Mouse (Mus musculus) forelimb bud, embryonic 11.5 days (tissue): Measurements from ENCODE around the gene Hoxb3.
A peak's percentile ranks its signal among the peaks of the same experiment; 100 is the strongest.

Source experiments
- DNase-seq: peaks from one replicate; pipeline ENCODE4 v3.0.0-alpha.2; 2012; ENCODE audit warnings: low read depth, low spot score

The Hoxb3 gene

DNA sequence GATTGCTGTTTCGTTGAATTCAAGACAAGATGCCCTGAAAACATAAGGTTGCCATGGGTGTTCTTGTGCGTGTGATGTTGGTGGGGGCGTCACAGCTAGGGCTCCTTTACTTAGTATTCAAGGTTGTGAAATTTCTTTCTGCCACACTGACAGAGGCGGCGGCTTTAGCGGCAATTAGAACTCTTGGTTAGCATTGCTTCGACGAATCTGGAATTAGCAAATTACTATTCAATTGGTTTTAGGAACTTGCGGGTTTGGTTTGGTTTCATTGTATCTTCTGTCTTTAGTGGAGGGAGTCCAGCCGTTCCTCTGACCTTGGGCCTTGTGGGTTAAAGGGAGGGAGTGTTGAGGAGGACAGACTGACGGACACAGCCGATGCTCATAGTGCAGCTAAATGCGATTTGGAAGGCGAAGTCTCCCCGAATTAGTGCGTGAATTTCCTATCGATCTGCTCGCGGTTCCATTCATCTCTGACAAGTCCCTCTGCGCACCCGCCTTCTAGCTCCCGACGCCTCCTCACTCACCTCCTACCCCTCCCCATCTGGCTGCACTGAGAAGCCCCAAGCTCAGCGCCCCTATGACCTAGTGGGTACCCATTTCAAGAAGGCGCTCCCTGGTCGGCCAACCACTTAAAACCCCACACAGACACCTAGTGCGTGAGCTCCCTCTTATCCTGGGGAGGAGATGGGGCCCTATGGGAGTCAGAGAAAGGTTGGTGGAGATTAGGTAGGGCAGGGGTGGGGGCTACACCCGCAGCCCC, 5.3 kb upstream of the Hoxb3 start, which contains the start of gene Hoxb4:
Gene Hoxb4, plus strand, starts transcription at position 660 of the 760 bp plus-strand sequence.
- no peak for DNase-seq

- DNase-seq, result peak; percentile 81
These were observed 4.6 kb upstream of the Hoxb3 start for GRCm38 (mm10) chr11:96318368-96319070.

- peak; percentile 86 for DNase-seq
These were observed 3.8 kb upstream of the Hoxb3 start for GRCm38 (mm10) chr11:96319071-96319902.

- no peak for DNase-seq
These were observed 3.2 kb upstream of the Hoxb3 start for GRCm38 (mm10) chr11:96319910-96320309.

DNA sequence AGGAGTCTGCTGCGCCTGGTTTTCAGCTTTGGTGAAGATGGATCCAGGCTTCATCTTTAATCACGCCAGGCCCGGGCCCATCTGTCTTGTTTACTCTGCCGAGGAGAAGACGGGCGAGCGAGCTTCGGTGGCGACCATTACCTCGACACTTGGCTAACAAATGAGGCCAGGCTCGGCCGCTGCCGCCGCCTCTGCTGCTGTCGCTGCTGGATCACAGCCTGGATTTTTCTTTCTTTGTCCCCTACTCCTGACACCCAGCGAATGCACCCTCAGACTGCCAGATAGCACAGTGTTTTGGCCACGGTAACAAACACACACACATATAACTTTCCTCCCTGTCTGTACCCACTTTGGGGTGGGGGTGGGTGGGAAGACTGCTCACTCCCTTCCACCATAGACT, 2.4 kb upstream of the Hoxb3 start:
- no peak for DNase-seq

GRCm38 (mm10) chr11:96321846-96322245, 1.3 kb upstream of the Hoxb3 start:
- no peak for DNase-seq

- DNase-seq, result no peak
These were observed 388 bp upstream of the Hoxb3 start for GRCm38 (mm10) chr11:96322738-96323137.

DNA sequence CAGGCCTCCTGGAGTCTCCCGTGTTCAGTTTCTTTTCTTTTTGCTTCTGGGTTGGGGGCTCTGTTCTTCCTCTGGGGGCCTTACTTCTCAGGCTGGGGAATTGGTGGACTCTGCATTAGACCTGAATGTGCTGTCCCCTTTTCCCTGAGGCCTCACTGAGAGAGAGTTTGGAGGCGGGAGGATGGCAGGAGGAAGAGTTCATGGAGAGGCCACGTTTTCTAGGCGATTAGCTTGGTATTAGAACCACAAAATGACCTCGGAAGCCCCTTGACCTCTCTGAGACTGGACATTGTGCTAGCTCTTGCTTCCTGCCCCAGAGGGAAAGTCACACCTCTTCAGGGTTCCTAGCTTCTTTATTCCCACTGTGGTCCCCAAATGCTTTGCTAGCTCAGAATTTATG, 999 bp downstream of the Hoxb3 start:
- DNase-seq, result no peak

DNA sequence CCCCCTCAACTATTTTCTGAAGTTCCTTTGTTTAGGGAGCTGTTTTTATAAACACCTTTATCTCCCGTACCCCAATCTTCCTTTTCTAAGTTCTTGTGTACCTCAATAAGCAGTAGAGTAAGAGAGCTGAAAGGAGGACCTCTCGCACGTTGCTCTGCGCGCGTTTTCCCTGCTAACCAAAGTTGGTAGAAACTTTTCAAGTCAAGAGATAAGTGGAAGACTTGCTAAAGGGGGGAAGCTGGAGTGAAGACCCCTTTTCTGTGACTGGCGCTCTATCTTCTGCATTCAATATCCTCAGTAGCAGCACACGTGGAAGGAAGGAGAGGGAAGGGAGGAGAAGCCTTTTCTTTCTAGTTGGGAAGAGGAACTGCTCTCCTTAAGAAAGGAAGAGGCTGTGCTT, 1.8 kb downstream of the Hoxb3 start:
- DNase-seq, result no peak

- DNase-seq, result peak; percentile 77
These were observed 2.7 kb downstream of the Hoxb3 start for GRCm38 (mm10) chr11:96325747-96326212.

- no peak for DNase-seq
These were observed 3.6 kb downstream of the Hoxb3 start for GRCm38 (mm10) chr11:96326705-96327104.

GRCm38 (mm10) chr11:96327122-96327521, 4.0 kb downstream of the Hoxb3 start:
- DNase-seq, result no peak

GRCm38 (mm10) chr11:96327750-96328149, 4.6 kb downstream of the Hoxb3 start:
- no peak for DNase-seq

DNA sequence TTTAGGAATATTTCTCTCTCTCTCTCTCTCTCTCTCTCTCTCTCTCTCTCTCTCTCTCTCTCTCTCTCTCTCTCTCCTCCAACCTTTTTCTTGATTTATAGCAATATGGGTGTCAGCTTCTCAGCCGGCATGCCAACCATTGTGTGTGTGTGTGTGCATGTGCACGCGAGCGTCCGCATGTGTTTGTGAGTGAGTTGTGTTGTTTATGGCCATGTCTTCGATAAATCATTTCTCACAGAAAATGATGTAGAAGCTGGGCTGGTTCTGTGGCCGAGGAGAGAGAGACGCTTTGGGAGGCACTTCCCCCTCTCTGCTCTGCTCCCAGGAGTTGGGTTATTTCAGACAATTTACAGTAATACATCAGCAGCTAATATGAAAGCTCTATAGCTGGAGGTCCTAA, 5.5 kb downstream of the Hoxb3 start:
- DNase-seq, result no peak

GRCm38 (mm10) chr11:96332105-96332504, 9.0 kb downstream of the Hoxb3 start:
- DNase-seq, result no peak

- DNase-seq, result no peak
These were observed 9.5 kb downstream of the Hoxb3 start for GRCm38 (mm10) chr11:96332618-96333032.

- DNase-seq, result no peak
These were observed 10.3 kb downstream of the Hoxb3 start for GRCm38 (mm10) chr11:96333241-96334001.

GRCm38 (mm10) chr11:96334002-96334364, 10.9 kb downstream of the Hoxb3 start:
- no peak for DNase-seq

- no peak for DNase-seq
These were observed 11.9 kb downstream of the Hoxb3 start for GRCm38 (mm10) chr11:96334998-96335397.

GRCm38 (mm10) chr11:96336597-96336996, 13.5 kb downstream of the Hoxb3 start:
- no peak for DNase-seq

GRCm38 (mm10) chr11:96337026-96337425, 13.9 kb downstream of the Hoxb3 start:
- DNase-seq, result no peak
